Mouse (Mus musculus): Measurements from ENCODE around the gene Art1.

DNA sequence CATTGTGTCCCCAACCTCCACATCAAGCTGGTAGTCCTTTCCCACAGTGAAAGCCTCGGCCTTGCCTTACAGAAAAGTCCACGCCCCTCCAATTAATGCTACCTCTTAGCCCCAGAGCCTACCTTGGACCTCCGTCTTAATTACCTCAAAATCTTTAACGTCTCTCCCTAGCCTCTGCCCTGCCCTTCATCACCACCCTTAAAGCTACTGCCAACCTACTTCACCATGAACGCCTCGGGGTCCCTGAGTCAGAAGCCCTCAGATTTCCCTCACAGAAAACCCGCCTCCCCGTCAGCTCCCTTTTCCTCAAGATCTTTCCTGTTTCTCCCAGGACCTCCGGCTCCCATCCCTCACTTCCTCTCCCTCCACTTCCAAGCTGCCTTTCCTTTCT lies 36.9 kb upstream of the Art1 start:
- no peak for TF ChIP-seq CTCF (IDR thresholded peaks at IDR 0.05; ENCODE audit: extremely low read depth, insufficient read depth, insufficient read length, insufficient replicate concordance)
- no peak for TF ChIP-seq POLR2A (IDR thresholded peaks at IDR 0.05; ENCODE audit: low read depth, low read length)
